Mouse (Mus musculus): Measurements from ENCODE around the gene Hspg2. TPM values are rescaled to one million over a fixed set of nuclear protein-coding genes. Genes with fewer than 3 reads are reported as not detected.

Gene Hspg2
- total and polyA plus RNA-seq, 3 experiments, result 1.3 to 14.0 (median 5.5) TPM

GRCm38 (mm10) chr4:137447363-137448196, 21.0 kb upstream of the Hspg2 start:
- dilution Hi-C loops (cut with MboI; ENCODE audit: extremely low pct_ligation_motif_present, extremely low pct_unique_long_range_greater_than_20kb, low sequenced_read_pairs), result no loop called here

GRCm38 (mm10) chr4:137448197-137448596, 20.4 kb upstream of the Hspg2 start:
- no peaks in the 10 kb centered on the region for H3K79me2 ChIP-seq (replicated peaks; ENCODE audit: control insufficient read depth, extremely low read depth, insufficient read depth, poor library complexity, severe bottlenecking)
- no peak overlapping the region for H3K4me2 ChIP-seq (ENCODE audit: insufficient read depth, low read depth, poor library complexity, severe bottlenecking)
- no peak for DNase-seq (ENCODE audit: extremely low read depth)
- TF ChIP-seq TCF12 (IDR thresholded peaks at IDR 0.05; ENCODE audit: low read depth, low read length) (0 out of 2 replicates have a peak, but pooled peaks have one; percentile 18), NRF1 (IDR thresholded peaks at IDR 0.05; ENCODE audit: low read depth, low read length) (no peak)
- H3K4me1 ChIP-seq (ENCODE audit: control insufficient read depth in 1 of 2, insufficient read depth in 2 of 2), result peaks cover 26 to 53% of the 10 kb centered on the region in 2 experiments
- H3K9ac ChIP-seq (ENCODE audit: insufficient read depth, low read depth), result no peak overlapping the region
- no peak overlapping the region for H3K4me3 ChIP-seq (replicated peaks in 1 of 3; ENCODE audit: low read depth in 2 of 3, low read length in 2 of 3, poor library complexity in 1 of 3)
- no peaks in the 10 kb centered on the region for H3K36me3 ChIP-seq (replicated peaks in 1 of 2; ENCODE audit: control insufficient read depth in 1 of 2, insufficient read depth in 1 of 2, low read length in 1 of 2)
- in situ Hi-C loops (cut with MboI; ENCODE audit: low pct_ligation_motif_present, low pct_unique_long_range_greater_than_20kb, low sequenced_read_pairs) (loop anchor here (5.0 to 25.0 kb wide), 2 partner anchors 99 to 361 kb away; no protein-coding TSS in a partner anchor), dilution Hi-C loops (cut with MboI; ENCODE audit: extremely low pct_ligation_motif_present, extremely low pct_unique_long_range_greater_than_20kb, low sequenced_read_pairs) (no loop called here)
- H3K27me3 ChIP-seq (replicated peaks), result no peaks in the 10 kb centered on the region
- no peaks in the 10 kb centered on the region for H3K9me3 ChIP-seq (replicated peaks; ENCODE audit: low read length)
- H3K27ac ChIP-seq (ENCODE audit: insufficient read depth, low read depth), result no peak overlapping the region

More at GRCm38 (mm10) chr4:137447363-137448196, 21.0 kb upstream of the Hspg2 start:
- TF ChIP-seq ZMIZ1 (IDR thresholded peaks at IDR 0.05; ENCODE audit: low read depth, low read length) (no peak), SMC3 (IDR thresholded peaks at IDR 0.05; ENCODE audit: low read depth, low read length) (no peak), JUND (conservative IDR thresholded peaks at IDR 0.05; ENCODE audit: low read depth, low read length) (no peak), E2F4 (IDR thresholded peaks at IDR 0.05; ENCODE audit: insufficient replicate concordance, low read depth, low read length) (no peak), CHD2 (IDR thresholded peaks at IDR 0.05; ENCODE audit: low read length) (no peak), ZC3H11A (IDR thresholded peaks at IDR 0.05; ENCODE audit: low read depth, low read length) (no peak), ZNF384 (IDR thresholded peaks at IDR 0.05; ENCODE audit: low read depth, low read length) (no peak), GABPA (IDR thresholded peaks at IDR 0.05; ENCODE audit: insufficient replicate concordance, low read depth, low read length) (no peak), ELF1 (IDR thresholded peaks at IDR 0.05; ENCODE audit: low read depth, low read length) (no peak), TCF12 (IDR thresholded peaks at IDR 0.05; ENCODE audit: low read depth, low read length) (no peak), MAFK (IDR thresholded peaks at IDR 0.05; ENCODE audit: insufficient replicate concordance, low read length) (no peak), POLR2AphosphoS2 (IDR thresholded peaks at IDR 0.05; ENCODE audit: low read depth, low read length) (no peak), JUN (IDR thresholded peaks at IDR 0.05; ENCODE audit: insufficient read depth, low read depth, low read length) (no peak), MXI1 (IDR thresholded peaks at IDR 0.05; ENCODE audit: low read depth, low read length) (no peak), RCOR1 (conservative IDR thresholded peaks at IDR 0.05; ENCODE audit: low read depth, low read length) (no peak)
- Histone ChIP-seq H3K9me3 (replicated peaks; ENCODE audit: low read length) (no peaks in the 10 kb centered on the region), H3K79me2 (replicated peaks; ENCODE audit: control insufficient read depth, extremely low read depth, insufficient read depth, poor library complexity, severe bottlenecking) (no peaks in the 10 kb centered on the region), H3K4me2 (ENCODE audit: insufficient read depth, low read depth, poor library complexity, severe bottlenecking) (no peak overlapping the region), H3K4me1 (ENCODE audit: control insufficient read depth in 1 of 2, insufficient read depth in 2 of 2) (peaks cover 26 to 51% of the 10 kb centered on the region in 2 experiments), H3K9ac (ENCODE audit: insufficient read depth, low read depth) (no peak overlapping the region), H3K27me3 (replicated peaks) (no peaks in the 10 kb centered on the region), H3K27ac (ENCODE audit: insufficient read depth, low read depth) (no peak overlapping the region), H3K36me3 (replicated peaks in 1 of 2; ENCODE audit: control insufficient read depth in 1 of 2, insufficient read depth in 1 of 2, low read length in 1 of 2) (no peaks in the 10 kb centered on the region), H3K4me3 (replicated peaks in 1 of 3; ENCODE audit: low read depth in 2 of 3, low read length in 2 of 3, poor library complexity in 1 of 3) (peak overlapping the region in 1 of 3 experiments; percentile 30)
- DNase-seq (ENCODE audit: extremely low read depth), result no peak
- in situ Hi-C loops (cut with MboI; ENCODE audit: low pct_ligation_motif_present, low pct_unique_long_range_greater_than_20kb, low sequenced_read_pairs), result loop anchor here (5.0 to 25.0 kb wide), 2 partner anchors 100 to 360 kb away; no protein-coding TSS in a partner anchor

Measured in CH12.LX (cell line).